Mouse (Mus musculus) heart, postnatal 0 days (tissue): Measurements from ENCODE around the gene Bend3.

Experiments used
- CTCF ChIP-seq: IDR thresholded peaks from 2 replicates; pipeline ENCODE4 v1.5.1; 2016; ENCODE audit warnings: antibody characterized with exemption, control low read depth, low read depth
- EP300 ChIP-seq: IDR thresholded peaks from 2 replicates; pipeline ENCODE4 v1.6.1; 2016; ENCODE audit warnings: antibody characterized with exemption, low read depth

GRCm38 (mm10) chr10:43551388-43551787 lies 72.8 kb downstream of the Bend3 start:
- TF ChIP-seq CTCF (no peak), EP300 (no peak)
